Mouse (Mus musculus) stomach, embryonic 15.5 days (tissue): ENCODE results near the gene Iqsec3. TPM values are rescaled to one million over a fixed set of nuclear protein-coding genes. Genes with fewer than 3 reads are reported as not detected.
A peak's percentile ranks its signal among the peaks of the same experiment; 100 is the strongest.

Experiments used
- ATAC-seq: fragments of 200-750 bp; cut with Nextera tagmentation; 2 replicates; pipeline ENCODE4 v1.8.0; 2017; ENCODE audit warnings: low read depth, moderate number of reproducible peaks, moderate TSS enrichment; ENCODE audit not compliant: insufficient read depth, low FRiP score
- H3K27ac ChIP-seq: fragments of 300-500 bp; sonication (generic); 2 replicates; pipeline ENCODE4 v1.5.1; 2015; ENCODE audit warnings: mild to moderate bottlenecking, inconsistent platforms
- H3K27me3 ChIP-seq: fragments of 300-500 bp; sonication (generic); replicated peaks from 2 replicates; pipeline ENCODE4 v1.6.1; 2015; ENCODE audit warnings: inconsistent platforms
- H3K36me3 ChIP-seq: fragments of 300-500 bp; sonication (generic); 2 replicates; pipeline ENCODE4 v1.6.1; 2015; ENCODE audit warnings: inconsistent platforms
- H3K4me1 ChIP-seq: fragments of 300-500 bp; sonication (generic); 2 replicates; pipeline ENCODE4 v1.6.1; 2015; ENCODE audit warnings: inconsistent platforms
- H3K4me2 ChIP-seq: fragments of 300-500 bp; sonication (generic); 2 replicates; pipeline ENCODE4 v1.6.1; 2015; ENCODE audit warnings: mild to moderate bottlenecking, inconsistent platforms
- H3K4me3 ChIP-seq: fragments of 300-500 bp; sonication (generic); replicated peaks from 2 replicates; pipeline ENCODE4 v1.5.1; 2015; ENCODE audit warnings: inconsistent platforms
- H3K9ac ChIP-seq: fragments of 300-500 bp; sonication (generic); 2 replicates; pipeline ENCODE4 v1.6.1; 2015; ENCODE audit warnings: inconsistent platforms
- H3K9me3 ChIP-seq: fragments of 300-500 bp; sonication (generic); 2 replicates; pipeline ENCODE4 v1.6.1; 2016; ENCODE audit warnings: inconsistent platforms
- WGBS: fragments of 180-500 bp; shearing (Covaris S2); methylation state at CpG from one replicate; pipeline ENCODE4 v1.1.7; 2015; 5-methylcytosine and 5-hydroxymethylcytosine counted together
- polyA plus RNA-seq: library from polyadenylated mRNA; unstranded; fragments of >200 nt; fragmentation: Nextera tagmentation; extraction: Ambion mirVana; gene quantifications from 2 replicates; pipeline ENCODE4 v1.2.1, GENCODE M21; 2015

Iqsec3 gene
- 0.18 and 0.30 TPM in 2 replicates for polyA plus RNA-seq

GRCm38 (mm10) chr6:121473093-121473821 is at the start of gene Iqsec3:
TSS of gene Iqsec3 (minus strand) at chr6:121473678.
- ATAC-seq, result peak; percentile 86
- H3K27me3 ChIP-seq, result peaks cover 20% of the 10 kb centered on the region
- H3K36me3 ChIP-seq, result no peaks in the 10 kb centered on the region
- H3K9ac ChIP-seq, result no peak within 1 kb of the TSS
- peaks cover 7% of the 10 kb centered on the region; the same call in 1 of the 2 replicates for H3K4me1 ChIP-seq
- under 1% methylated on average over 58 of the region's 65 CpGs for WGBS
- no peaks in the 10 kb centered on the region for H3K9me3 ChIP-seq
- H3K4me2 ChIP-seq, result peak within 1 kb of the TSS; percentile 58
- H3K4me3 ChIP-seq, result peak within 1 kb of the TSS; percentile 30
- H3K27ac ChIP-seq, result no peak within 1 kb of the TSS

- Histone ChIP-seq H3K4me1 (no peaks in the 10 kb centered on the region), H3K27me3 (no peaks in the 10 kb centered on the region), H3K36me3 (no peaks in the 10 kb centered on the region), H3K27ac (no peak overlapping the region), H3K9ac (no peak overlapping the region), H3K4me3 (no peak overlapping the region), H3K4me2 (no peak overlapping the region), H3K9me3 (no peaks in the 10 kb centered on the region)
- ATAC-seq, result no peak
- 78% methylated on average over 5 of the region's 5 CpGs for WGBS
These were observed 48.7 kb upstream of the Iqsec3 start for GRCm38 (mm10) chr6:121522106-121522705.

- no peak for ATAC-seq
- H3K4me2 ChIP-seq, result no peak overlapping the region
- no peak overlapping the region for H3K9ac ChIP-seq
- no peak overlapping the region for H3K4me3 ChIP-seq
- H3K27me3 ChIP-seq, result no peaks in the 10 kb centered on the region
- WGBS, result 66% methylated on average over 3 of the region's 3 CpGs
- H3K4me1 ChIP-seq, result no peaks in the 10 kb centered on the region
- H3K9me3 ChIP-seq, result no peaks in the 10 kb centered on the region
- H3K36me3 ChIP-seq, result no peaks in the 10 kb centered on the region
- no peak overlapping the region for H3K27ac ChIP-seq
These were observed 47.6 kb upstream of the Iqsec3 start for GRCm38 (mm10) chr6:121521030-121521429.

GRCm38 (mm10) chr6:121519896-121520295 is 46.4 kb upstream of the Iqsec3 start:
- Histone ChIP-seq H3K4me2 (no peak overlapping the region), H3K4me3 (no peak overlapping the region), H3K27ac (no peak overlapping the region), H3K9me3 (no peaks in the 10 kb centered on the region), H3K36me3 (no peaks in the 10 kb centered on the region), H3K9ac (no peak overlapping the region), H3K4me1 (no peaks in the 10 kb centered on the region), H3K27me3 (no peaks in the 10 kb centered on the region)
- 74% methylated on average over 2 of the region's 2 CpGs for WGBS
- no peak for ATAC-seq

GRCm38 (mm10) chr6:121519266-121519810 is 45.9 kb upstream of the Iqsec3 start:
- ATAC-seq, result no peak
- Histone ChIP-seq H3K4me3 (no peak overlapping the region), H3K9me3 (no peaks in the 10 kb centered on the region), H3K4me2 (no peak overlapping the region), H3K36me3 (no peaks in the 10 kb centered on the region), H3K9ac (no peak overlapping the region), H3K27me3 (no peaks in the 10 kb centered on the region), H3K4me1 (no peaks in the 10 kb centered on the region), H3K27ac (no peak overlapping the region)
- 74% methylated on average over 5 of the region's 5 CpGs for WGBS

GRCm38 (mm10) chr6:121517726-121518125 is 44.2 kb upstream of the Iqsec3 start:
- no peaks in the 10 kb centered on the region for H3K27me3 ChIP-seq

GRCm38 (mm10) chr6:121510381-121510780 is 36.9 kb upstream of the Iqsec3 start:
- Histone ChIP-seq H3K4me2 (no peak overlapping the region), H3K36me3 (no peaks in the 10 kb centered on the region), H3K9me3 (no peaks in the 10 kb centered on the region), H3K4me1 (no peaks in the 10 kb centered on the region), H3K9ac (no peak overlapping the region), H3K27ac (no peak overlapping the region), H3K27me3 (no peaks in the 10 kb centered on the region), H3K4me3 (no peak overlapping the region)
- ATAC-seq, result no peak
- 78% methylated on average over 3 of the region's 3 CpGs for WGBS

More at GRCm38 (mm10) chr6:121517726-121518125, 44.2 kb upstream of the Iqsec3 start:
- H3K9ac ChIP-seq, result no peak overlapping the region
- H3K9me3 ChIP-seq, result no peaks in the 10 kb centered on the region
- H3K36me3 ChIP-seq, result no peaks in the 10 kb centered on the region
- H3K4me1 ChIP-seq, result no peaks in the 10 kb centered on the region
- no peak overlapping the region for H3K4me3 ChIP-seq
- H3K27ac ChIP-seq, result no peak overlapping the region
- 81% methylated on average over 6 of the region's 6 CpGs for WGBS
- H3K4me2 ChIP-seq, result no peak overlapping the region
- no peak for ATAC-seq

- Histone ChIP-seq H3K27me3 (no peaks in the 10 kb centered on the region), H3K4me3 (no peak overlapping the region), H3K9ac (no peak overlapping the region), H3K4me2 (no peak overlapping the region), H3K9me3 (no peaks in the 10 kb centered on the region), H3K36me3 (no peaks in the 10 kb centered on the region), H3K4me1 (no peaks in the 10 kb centered on the region), H3K27ac (no peak overlapping the region)
- WGBS, result 73% methylated on average over 7 of the region's 7 CpGs
- ATAC-seq, result no peak
These were observed 36.4 kb upstream of the Iqsec3 start for GRCm38 (mm10) chr6:121509871-121510270.

GRCm38 (mm10) chr6:121508266-121508665 is 34.8 kb upstream of the Iqsec3 start:
- WGBS, result 60% methylated on average over 5 of the region's 5 CpGs
- H3K27me3 ChIP-seq, result no peaks in the 10 kb centered on the region
- H3K4me2 ChIP-seq, result no peak overlapping the region
- no peak overlapping the region for H3K27ac ChIP-seq
- no peaks in the 10 kb centered on the region for H3K4me1 ChIP-seq
- H3K9ac ChIP-seq, result no peak overlapping the region
- no peaks in the 10 kb centered on the region for H3K36me3 ChIP-seq
- no peak overlapping the region for H3K4me3 ChIP-seq
- ATAC-seq, result no peak
- H3K9me3 ChIP-seq, result no peaks in the 10 kb centered on the region

GRCm38 (mm10) chr6:121501044-121501638 is 27.7 kb upstream of the Iqsec3 start:
- Histone ChIP-seq H3K9ac (no peak overlapping the region), H3K4me1 (no peaks in the 10 kb centered on the region), H3K4me3 (no peak overlapping the region), H3K4me2 (no peak overlapping the region), H3K27me3 (no peaks in the 10 kb centered on the region), H3K36me3 (no peaks in the 10 kb centered on the region), H3K27ac (no peak overlapping the region), H3K9me3 (no peaks in the 10 kb centered on the region)
- 72% methylated on average over 3 of the region's 3 CpGs for WGBS
- no peak for ATAC-seq

- 58% methylated on average over 3 of the region's 3 CpGs for WGBS
These were observed 26.4 kb upstream of the Iqsec3 start for GRCm38 (mm10) chr6:121499856-121500255.

More at GRCm38 (mm10) chr6:121499856-121500255, 26.4 kb upstream of the Iqsec3 start:
- Histone ChIP-seq H3K9ac (no peak overlapping the region), H3K27me3 (no peaks in the 10 kb centered on the region), H3K27ac (no peak overlapping the region), H3K9me3 (no peaks in the 10 kb centered on the region), H3K36me3 (no peaks in the 10 kb centered on the region), H3K4me3 (no peak overlapping the region), H3K4me1 (no peaks in the 10 kb centered on the region), H3K4me2 (no peak overlapping the region)
- ATAC-seq, result no peak
